Mouse (Mus musculus) layer of hippocampus, adult 2 months (tissue): Measurements from ENCODE around the gene Nsun7. TPM values are rescaled to one million over a fixed set of nuclear protein-coding genes. Genes with fewer than 3 reads are reported as not detected.
A peak's percentile ranks its signal among the peaks of the same experiment; 100 is the strongest.

Experiments used
- DNase-seq, 2 experiments: peaks; one replicate each; pipeline ENCODE4 v3.0.0; 2022; ENCODE audit warnings: low spot score in 2 of 2
- H3K27ac ChIP-seq: fragments of 200-600 bp; 2 replicates; pipeline ENCODE4 v1.8.1; 2022
- H3K4me3 ChIP-seq: fragments of 200-600 bp; 2 replicates; pipeline ENCODE4 v1.8.1; 2022; ENCODE audit warnings: mild to moderate bottlenecking
- CTCF ChIP-seq: fragments of 200-600 bp; conservative IDR thresholded peaks from 2 replicates; pipeline ENCODE4 v1.8.1; 2022; ENCODE audit warnings: antibody characterized with exemption, mild to moderate bottlenecking, moderate library complexity
- long read RNA-seq, 2 experiments: library from polyadenylated mRNA; stranded (forward); transcript quantifications; one replicate each; pipeline ENCODE4 v2.0.0; 2021; ENCODE audit warnings: borderline mapping rate in 2 of 2
- total RNA-seq, 2 experiments: library from RNA; stranded (reverse); gene quantifications; 2 replicates each; pipeline ENCODE4 v1.2.3; 2021

The Nsun7 gene
- 10 to 100 TPM; 12.6 to 14.6 TPM for total RNA-seq
- long read RNA-seq, experiment 1, partial matches to known transcripts: 2 of 4 reads
- long read RNA-seq, experiment 1, other reads (novel, unspliced or antisense): 2 of 4 reads
- long read RNA-seq, experiment 2, partial matches to known transcripts: 1 of 4 reads
- long read RNA-seq, experiment 2, other reads (novel, unspliced or antisense): 3 of 4 reads

GRCm38 (mm10) chr5:66259756-66260448, at the start of gene Nsun7:
Gene Nsun7 (plus strand): TSS chr5:66259897.
- peak within 1 kb of the TSS; percentile 89 for H3K4me3 ChIP-seq
- peak within 1 kb of the TSS; percentile 97 for H3K27ac ChIP-seq
- DNase-seq: peak; percentile 79 to 83
- TF ChIP-seq CTCF: peak; percentile 26; the same call in 1 of the 2 replicates

GRCm38 (mm10) chr5:66214395-66214935, 45.2 kb upstream of the Nsun7 start:
- no peak for DNase-seq
- no peak overlapping the region for H3K27ac ChIP-seq
- no peak overlapping the region for H3K4me3 ChIP-seq
- no peak for TF ChIP-seq CTCF

GRCm38 (mm10) chr5:66215569-66216277, 44.0 kb upstream of the Nsun7 start:
- no peak for TF ChIP-seq CTCF
- no peak for DNase-seq

GRCm38 (mm10) chr5:66219692-66220091, 40.0 kb upstream of the Nsun7 start:
- H3K27ac ChIP-seq: no peak overlapping the region
- no peak overlapping the region for H3K4me3 ChIP-seq
- no peak for TF ChIP-seq CTCF
- DNase-seq: no peak

More at GRCm38 (mm10) chr5:66215569-66216277, 44.0 kb upstream of the Nsun7 start:
- Histone ChIP-seq H3K4me3 (no peak overlapping the region), H3K27ac (no peak overlapping the region)

GRCm38 (mm10) chr5:66220620-66221019, 39.1 kb upstream of the Nsun7 start:
- H3K27ac ChIP-seq: no peak overlapping the region
- no peak for TF ChIP-seq CTCF
- DNase-seq: no peak
- H3K4me3 ChIP-seq: no peak overlapping the region

GRCm38 (mm10) chr5:66222916-66223315, 36.8 kb upstream of the Nsun7 start:
- no peak for DNase-seq
- TF ChIP-seq CTCF: no peak

GRCm38 (mm10) chr5:66226526-66226925, 33.2 kb upstream of the Nsun7 start:
- Histone ChIP-seq H3K27ac (no peak overlapping the region), H3K4me3 (no peak overlapping the region)

More at GRCm38 (mm10) chr5:66222916-66223315, 36.8 kb upstream of the Nsun7 start:
- no peak overlapping the region for H3K27ac ChIP-seq
- H3K4me3 ChIP-seq: no peak overlapping the region

GRCm38 (mm10) chr5:66231660-66232269, 27.9 kb upstream of the Nsun7 start:
- Histone ChIP-seq H3K4me3 (no peak overlapping the region), H3K27ac (no peak overlapping the region)
- no peak for DNase-seq
- no peak for TF ChIP-seq CTCF

More at GRCm38 (mm10) chr5:66226526-66226925, 33.2 kb upstream of the Nsun7 start:
- no peak for TF ChIP-seq CTCF
- DNase-seq: no peak

GRCm38 (mm10) chr5:66232456-66232855, 27.2 kb upstream of the Nsun7 start:
- no peak overlapping the region for H3K4me3 ChIP-seq
- no peak overlapping the region for H3K27ac ChIP-seq
- DNase-seq: no peak
- TF ChIP-seq CTCF: no peak

GRCm38 (mm10) chr5:66241894-66242293, 17.8 kb upstream of the Nsun7 start:
- peak; percentile 65 for TF ChIP-seq CTCF
- Histone ChIP-seq H3K27ac (no peak overlapping the region), H3K4me3 (no peak overlapping the region)
- DNase-seq: no peak

- H3K27ac ChIP-seq: no peak overlapping the region
- DNase-seq: no peak
- H3K4me3 ChIP-seq: no peak overlapping the region
- no peak for TF ChIP-seq CTCF
These were observed 16.2 kb upstream of the Nsun7 start for GRCm38 (mm10) chr5:66243467-66243866.

GRCm38 (mm10) chr5:66244043-66244660, 15.5 kb upstream of the Nsun7 start:
- TF ChIP-seq CTCF: no peak
- H3K4me3 ChIP-seq: no peak overlapping the region
- no peak overlapping the region for H3K27ac ChIP-seq
- no peak for DNase-seq
